Mouse (Mus musculus) megakaryocyte, adult 5-6 weeks (primary cell): ENCODE data around the gene Sympk. TPM values are rescaled to one million over a fixed set of nuclear protein-coding genes. Genes with fewer than 3 reads are reported as not detected.

Source experiments
- ATAC-seq: 2 replicates; pipeline ENCODE4 v1.8.0; 2016; ENCODE audit warnings: mild to moderate bottlenecking, inconsistent platforms; ENCODE audit not compliant: poor library complexity, severe bottlenecking
- total RNA-seq, 2 experiments: library from RNA; stranded (forward) in 1 of 2; stranded (reverse) in 1 of 2; fragments of 153-499, 151-499 nt in 1 of 2; fragments of 221-1000, 200-1000 nt in 1 of 2; gene quantifications; 2 replicates each; pipeline versions ENCODE4 v1.2.3 to v1.2.4; 2015 to 2017

The Sympk gene
- total RNA-seq, 2 experiments from 2014 or later, result 26.6 to 48.4 TPM

GRCm38 (mm10) chr7:19098811-19099210, 74.6 kb downstream of the Sympk start:
- ATAC-seq, result no peak

GRCm38 (mm10) chr7:19100290-19100689, 76.1 kb downstream of the Sympk start:
- no peak for ATAC-seq

GRCm38 (mm10) chr7:19103741-19104140, 79.6 kb downstream of the Sympk start:
- ATAC-seq, result no peak

Other genes starting within 250 kb of the Sympk start
- gene Psg19, start 225.9 kb upstream of the Sympk start, total RNA-seq (2015), result not detected in 2 replicates
- gene Psg19, start 225.9 kb upstream of the Sympk start, total RNA-seq (2017), result not detected in 2 replicates
- not detected in 2 replicates for gene Psg17, start 202.8 kb upstream of the Sympk start, total RNA-seq (2015)
- gene Psg17, start 202.8 kb upstream of the Sympk start, total RNA-seq (2017), result not detected in 2 replicates
- not detected in 2 replicates for gene Mill2, start 184.4 kb upstream of the Sympk start, total RNA-seq (2015)
- gene Mill2, start 184.4 kb upstream of the Sympk start, total RNA-seq (2017), result 0.08 TPM in 1 of 2 replicates, not detected in the other
- 492 and 634 TPM in 2 replicates for gene Pglyrp1, start 153.0 kb upstream of the Sympk start, total RNA-seq (2015)
- gene Pglyrp1, start 153.0 kb upstream of the Sympk start, total RNA-seq (2017), result 78.5 and 108 TPM in 2 replicates
- gene Ccdc61, start 114.0 kb upstream of the Sympk start, total RNA-seq (2015), result 12.9 and 15.3 TPM in 2 replicates
- 8.9 and 12.2 TPM in 2 replicates for gene Ccdc61, start 114.0 kb upstream of the Sympk start, total RNA-seq (2017)
- gene Nova2, start 98.5 kb upstream of the Sympk start, total RNA-seq (2015), result not detected in 2 replicates
- gene Nova2, start 98.5 kb upstream of the Sympk start, total RNA-seq (2017), result not detected in 2 replicates
- not detected in 2 replicates for gene Nanos2, start 37.0 kb upstream of the Sympk start, total RNA-seq (2015)
- not detected in 2 replicates for gene Nanos2, start 37.0 kb upstream of the Sympk start, total RNA-seq (2017)
- 0.25 TPM in 1 of 2 replicates, not detected in the other for gene Mypop, start 33.1 kb upstream of the Sympk start, total RNA-seq (2015)
- 0.15 and 0.24 TPM in 2 replicates for gene Mypop, start 33.1 kb upstream of the Sympk start, total RNA-seq (2017)
- gene Irf2bp1, start 20.3 kb upstream of the Sympk start, total RNA-seq (2015), result 11.4 and 14.5 TPM in 2 replicates
- 6.9 and 8.2 TPM in 2 replicates for gene Irf2bp1, start 20.3 kb upstream of the Sympk start, total RNA-seq (2017)
- not detected in 2 replicates for gene Foxa3, start 839 bp upstream of the Sympk start, total RNA-seq (2015)
- not detected in 2 replicates for gene Foxa3, start 839 bp upstream of the Sympk start, total RNA-seq (2017)
- gene Rsph6a, start 30.3 kb downstream of the Sympk start, total RNA-seq (2015), result not detected in 2 replicates
- not detected in 2 replicates for gene Rsph6a, start 30.3 kb downstream of the Sympk start, total RNA-seq (2017)
- 4.1 and 6.2 TPM in 2 replicates for gene Dmwd, start 51.9 kb downstream of the Sympk start, total RNA-seq (2015)
- gene Dmwd, start 51.9 kb downstream of the Sympk start, total RNA-seq (2017), result 1.0 and 1.3 TPM in 2 replicates
- 2.2 and 5.4 TPM in 2 replicates for gene Dmpk, start 59.5 kb downstream of the Sympk start, total RNA-seq (2015)
- 2.7 and 3.1 TPM in 2 replicates for gene Dmpk, start 59.5 kb downstream of the Sympk start, total RNA-seq (2017)
- 0.18 TPM in 1 of 2 replicates, not detected in the other for gene Six5, start 70.2 kb downstream of the Sympk start, total RNA-seq (2015)
- gene Six5, start 70.2 kb downstream of the Sympk start, total RNA-seq (2017), result 0.04 and 0.07 TPM in 2 replicates
- 0.05 TPM in 1 of 2 replicates, not detected in the other for gene Gm4969, start 94.0 kb downstream of the Sympk start, total RNA-seq (2015)
- gene Gm4969, start 94.0 kb downstream of the Sympk start, total RNA-seq (2017), result 0.29 TPM in 1 of 2 replicates, not detected in the other
- 1.5 and 1.9 TPM in 2 replicates for gene Fbxo46, start 95.5 kb downstream of the Sympk start, total RNA-seq (2015)
- gene Fbxo46, start 95.5 kb downstream of the Sympk start, total RNA-seq (2017), result 6.5 and 6.9 TPM in 2 replicates
- gene Qpctl, start 124.9 kb downstream of the Sympk start, total RNA-seq (2015), result 6.6 and 7.9 TPM in 2 replicates
- 3.5 and 4.5 TPM in 2 replicates for gene Qpctl, start 124.9 kb downstream of the Sympk start, total RNA-seq (2017)
- 44.2 and 53.7 TPM in 2 replicates for gene Snrpd2, start 125.3 kb downstream of the Sympk start, total RNA-seq (2015)
- 28.3 and 32.4 TPM in 2 replicates for gene Snrpd2, start 125.3 kb downstream of the Sympk start, total RNA-seq (2017)
- not detected in 2 replicates for gene Gipr, start 141.8 kb downstream of the Sympk start, total RNA-seq (2015)
- gene Gipr, start 141.8 kb downstream of the Sympk start, total RNA-seq (2017), result not detected in 2 replicates
- gene Eml2, start 152.0 kb downstream of the Sympk start, total RNA-seq (2015), result 5.2 and 9.1 TPM in 2 replicates
- gene Eml2, start 152.0 kb downstream of the Sympk start, total RNA-seq (2017), result 8.7 and 13.4 TPM in 2 replicates
- gene Gpr4, start 188.2 kb downstream of the Sympk start, total RNA-seq (2015), result not detected in 2 replicates
- gene Gpr4, start 188.2 kb downstream of the Sympk start, total RNA-seq (2017), result 0.12 TPM in 1 of 2 replicates, not detected in the other
- gene Opa3, start 204.0 kb downstream of the Sympk start, total RNA-seq (2015), result 12.3 and 15.7 TPM in 2 replicates
- 18.2 and 20.7 TPM in 2 replicates for gene Opa3, start 204.0 kb downstream of the Sympk start, total RNA-seq (2017)
- 122 and 129 TPM in 2 replicates for gene Vasp, start 247.4 kb downstream of the Sympk start, total RNA-seq (2015)
- 180 and 227 TPM in 2 replicates for gene Vasp, start 247.4 kb downstream of the Sympk start, total RNA-seq (2017)